Mouse (Mus musculus) C2C12 (cell line): ENCODE results near the gene Copa. TPM values are rescaled to one million over a fixed set of nuclear protein-coding genes. Genes with fewer than 3 reads are reported as not detected.

ENCODE experiments used
- H3K27me3 ChIP-seq: one replicate; pipeline ENCODE4 v1.6.1; 2011; ENCODE audit not compliant: control insufficient read depth, insufficient read depth, insufficient read length
- H3K36me3 ChIP-seq: one replicate; pipeline ENCODE4 v1.6.1; 2011; ENCODE audit not compliant: control insufficient read depth, insufficient read depth
- H3K4me3 ChIP-seq: one replicate; pipeline ENCODE4 v1.5.1; 2011; ENCODE audit warnings: mild to moderate bottlenecking, control low read depth; ENCODE audit not compliant: poor library complexity, insufficient read depth, severe bottlenecking
- H3K79me2 ChIP-seq: one replicate; pipeline ENCODE4 v1.6.1; 2011; ENCODE audit not compliant: control insufficient read depth, insufficient read depth
- H3K79me3 ChIP-seq: one replicate; pipeline ENCODE4 v1.6.1; 2011; ENCODE audit warnings: low read depth, control low read depth
- H3ac ChIP-seq: one replicate; pipeline ENCODE3; 2011; ENCODE audit warnings: low read depth; ENCODE audit not compliant: control insufficient read depth, insufficient read length
- CEBPB ChIP-seq: IDR thresholded peaks from one replicate; pipeline ENCODE4 v1.6.1; 2011; ENCODE audit warnings: low read depth, mild to moderate bottlenecking, control low read depth, moderate library complexity
- CTCF ChIP-seq: IDR thresholded peaks from one replicate; pipeline ENCODE4 v1.5.1; 2011; ENCODE audit not compliant: control insufficient read depth, insufficient read depth, insufficient read length
- FOSL1 ChIP-seq: IDR thresholded peaks from one replicate; pipeline ENCODE4 v1.8.0; 2011; ENCODE audit warnings: mild to moderate bottlenecking, low read length; ENCODE audit not compliant: poor library complexity, insufficient read depth, severe bottlenecking
- MAX ChIP-seq: IDR thresholded peaks from one replicate; pipeline ENCODE4 v1.6.1; 2011; ENCODE audit warnings: mild to moderate bottlenecking, control low read depth
- MYOD1 ChIP-seq: IDR thresholded peaks from one replicate; pipeline ENCODE4 v1.6.1; 2011; ENCODE audit warnings: low read depth; ENCODE audit not compliant: control insufficient read depth, insufficient read length
- MYOG ChIP-seq: IDR thresholded peaks from one replicate; pipeline ENCODE4 v1.6.1; 2011; ENCODE audit not compliant: control insufficient read depth, insufficient read length; ENCODE audit errors: extremely low read depth
- USF1 ChIP-seq: IDR thresholded peaks from one replicate; pipeline ENCODE4 v1.6.1; 2011; ENCODE audit warnings: low read depth, mild to moderate bottlenecking, control low read depth, moderate library complexity
- long read RNA-seq, 2 experiments: library from polyadenylated mRNA; unstranded; transcript quantifications; one replicate each; pipeline ENCODE4 v2.0.0; 2019 to 2020
- polyA plus RNA-seq: library from polyadenylated mRNA; unstranded; fragments of >200 nt; fragmentation: generic; extraction: Trizol; gene quantifications from one replicate; pipeline ENCODE4 v1.2.1, GENCODE M21; 2012; ENCODE audit warnings: missing spikeins

The Copa gene
- 113 TPM for polyA plus RNA-seq
- long read RNA-seq, experiment 1, full-length matches to known transcripts, result 45 of 77 reads
- long read RNA-seq, experiment 1, partial matches to known transcripts, result 25 of 77 reads
- long read RNA-seq, experiment 1, other reads (novel, unspliced or antisense), result 7 of 77 reads
- long read RNA-seq, experiment 2, full-length matches to known transcripts, result 1,131 of 1,252 reads
- long read RNA-seq, experiment 2, partial matches to known transcripts, result 54 of 1,252 reads
- long read RNA-seq, experiment 2, other reads (novel, unspliced or antisense), result 67 of 1,252 reads

DNA sequence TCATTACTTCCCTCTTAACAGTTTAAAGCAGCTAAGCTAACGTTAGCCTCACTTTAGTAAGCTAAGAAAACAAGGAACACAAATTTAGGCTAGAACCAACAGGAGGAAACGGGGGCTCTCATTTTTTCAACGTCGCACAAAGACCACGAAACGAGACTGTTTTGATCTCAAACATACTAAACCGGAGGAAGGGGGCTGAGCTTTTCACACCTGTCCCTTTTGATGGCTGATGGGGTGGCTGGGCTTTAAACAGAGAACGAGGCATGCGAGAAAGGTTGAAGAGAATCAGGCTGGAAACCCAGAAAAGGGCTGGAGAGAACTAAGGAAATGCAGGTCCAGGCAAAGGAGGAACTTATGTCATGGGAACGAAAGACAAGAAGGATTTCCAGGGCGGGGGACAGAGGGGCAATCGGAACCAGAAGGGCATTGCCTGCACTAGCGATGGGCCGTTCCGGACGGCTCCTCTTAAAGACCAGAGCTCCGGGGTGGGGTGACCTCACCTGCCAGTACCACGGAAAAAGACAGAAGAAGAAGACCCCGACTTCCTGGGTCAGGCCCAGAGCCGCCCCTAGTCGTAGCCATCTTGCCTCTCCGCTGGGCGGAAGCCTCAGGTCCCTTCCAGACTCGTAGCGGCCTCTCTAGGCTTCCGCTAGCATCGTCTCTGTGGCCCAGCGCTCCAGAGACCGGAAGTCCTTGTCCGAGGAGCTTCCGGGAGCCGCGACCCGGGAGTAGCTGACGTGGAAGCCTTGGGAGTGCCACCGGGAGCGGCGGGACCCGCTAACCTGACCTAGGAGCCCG is at the start of gene Copa, which contains the start of gene Ncstn:
Copa (plus strand) TSS at position 429 of the 798 bp plus-strand sequence.
Ncstn (minus strand) TSS at position 695 of the 798 bp plus-strand sequence.
- H3K36me3 ChIP-seq, result peaks cover 19% of the 10 kb centered on the region

DNA sequence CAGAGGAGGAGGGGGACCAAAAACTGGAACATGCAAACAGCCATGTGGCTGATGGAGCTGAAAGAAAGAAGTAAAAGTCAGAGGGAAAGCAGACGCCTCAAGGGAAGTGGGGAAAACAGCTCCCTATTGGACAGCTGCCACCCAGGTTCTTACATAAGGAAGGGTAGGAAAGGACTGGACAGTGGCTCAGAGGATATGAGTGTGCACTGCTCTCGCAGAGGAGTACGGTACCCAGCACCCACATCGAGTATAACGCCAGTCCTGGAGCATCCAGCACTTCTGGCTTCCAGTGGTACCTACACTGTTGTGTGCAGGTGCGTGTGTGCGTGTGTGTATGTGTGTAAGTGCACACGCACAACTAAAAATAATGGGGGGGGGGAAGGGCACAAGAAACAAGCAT is 35.9 kb upstream of the Copa start:
- Histone ChIP-seq H3K79me2 (no peaks in the 10 kb centered on the region), H3K79me3 (no peaks in the 10 kb centered on the region), H3K27me3 (no peaks in the 10 kb centered on the region), H3ac (no peak overlapping the region), H3K4me3 (no peak overlapping the region), H3K36me3 (no peaks in the 10 kb centered on the region)
- TF ChIP-seq CTCF (no peak), MAX (no peak), FOSL1 (no peak), MYOG (no peak), CEBPB (no peak), USF1 (no peak), MYOD1 (no peak)

More for the DNA sequence above, at the start of gene Copa, which contains the start of gene Ncstn:
- no peak for TF ChIP-seq MYOG
- no peak for TF ChIP-seq USF1
- no peak for TF ChIP-seq FOSL1
- no peak for TF ChIP-seq MAX
- no peak for TF ChIP-seq MYOD1
- no peak for TF ChIP-seq CTCF
- TF ChIP-seq CEBPB, result no peak
- Histone ChIP-seq H3K27me3 (no peaks in the 10 kb centered on the region), H3K79me2 (peaks cover 84% of the 10 kb centered on the region), H3ac (peak within 1 kb of the TSS; percentile 100), H3K4me3 (peak within 1 kb of the TSS; percentile 96), H3K79me3 (peaks cover 53% of the 10 kb centered on the region)

DNA sequence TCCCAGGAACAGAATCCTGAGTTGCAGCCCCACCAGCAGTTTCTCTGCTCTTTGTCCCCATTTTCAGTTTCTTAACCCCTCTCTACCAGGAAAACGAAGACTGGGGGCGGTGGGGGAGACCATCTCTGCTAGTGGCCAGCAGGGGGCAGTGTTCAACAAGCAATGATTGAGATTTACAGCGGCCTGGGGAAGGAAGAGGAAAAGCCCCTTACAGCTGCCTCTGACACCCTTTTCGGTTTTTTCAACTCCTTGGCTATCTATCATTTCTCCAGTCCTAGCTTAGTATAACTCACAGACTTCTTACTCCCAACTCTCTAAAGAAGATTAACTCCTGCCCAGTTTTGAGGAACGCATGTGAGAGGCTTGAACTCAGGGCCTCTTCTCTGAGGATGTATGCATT is 35.4 kb upstream of the Copa start:
- Histone ChIP-seq H3K36me3 (no peaks in the 10 kb centered on the region), H3K27me3 (no peaks in the 10 kb centered on the region), H3K79me3 (no peaks in the 10 kb centered on the region), H3ac (no peak overlapping the region), H3K79me2 (no peaks in the 10 kb centered on the region), H3K4me3 (no peak overlapping the region)
- TF ChIP-seq CEBPB, result no peak
- TF ChIP-seq MAX, result no peak
- peak; percentile 32 for TF ChIP-seq CTCF
- TF ChIP-seq MYOD1, result no peak
- TF ChIP-seq MYOG, result no peak
- no peak for TF ChIP-seq FOSL1

DNA sequence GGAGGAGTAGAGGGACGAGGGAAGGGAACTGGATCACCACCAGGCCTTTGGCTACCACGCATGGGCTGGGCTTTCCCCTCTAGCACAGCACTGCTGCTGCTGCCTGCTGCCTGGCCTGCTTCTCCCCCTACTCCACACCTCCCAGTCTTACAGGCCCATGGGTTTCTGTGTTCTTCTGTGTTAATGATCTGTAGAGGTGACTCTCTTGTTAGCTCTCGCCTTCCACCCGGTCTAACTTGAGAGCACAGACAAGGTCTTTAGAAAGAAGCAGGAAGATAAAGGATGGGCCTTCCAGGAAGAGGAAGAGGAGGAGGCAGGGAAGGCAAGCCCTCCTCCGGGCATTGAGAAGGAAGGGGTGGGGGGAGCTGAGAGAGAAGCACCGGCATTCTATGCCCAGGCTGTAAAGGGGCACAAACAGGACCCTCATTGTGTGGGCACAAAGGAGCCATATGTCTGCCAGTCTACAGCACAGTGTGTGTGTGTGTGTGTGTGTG is 34.0 kb upstream of the Copa start:
- H3ac ChIP-seq, result no peak overlapping the region
- H3K79me2 ChIP-seq, result no peaks in the 10 kb centered on the region
- no peak overlapping the region for H3K4me3 ChIP-seq
- TF ChIP-seq CTCF, result no peak
- no peak for TF ChIP-seq CEBPB
- TF ChIP-seq USF1, result no peak
- no peak for TF ChIP-seq FOSL1
- TF ChIP-seq MYOD1, result no peak
- TF ChIP-seq MYOG, result no peak
- TF ChIP-seq MAX, result no peak
- H3K27me3 ChIP-seq, result no peaks in the 10 kb centered on the region
- H3K36me3 ChIP-seq, result no peaks in the 10 kb centered on the region
- no peaks in the 10 kb centered on the region for H3K79me3 ChIP-seq

DNA sequence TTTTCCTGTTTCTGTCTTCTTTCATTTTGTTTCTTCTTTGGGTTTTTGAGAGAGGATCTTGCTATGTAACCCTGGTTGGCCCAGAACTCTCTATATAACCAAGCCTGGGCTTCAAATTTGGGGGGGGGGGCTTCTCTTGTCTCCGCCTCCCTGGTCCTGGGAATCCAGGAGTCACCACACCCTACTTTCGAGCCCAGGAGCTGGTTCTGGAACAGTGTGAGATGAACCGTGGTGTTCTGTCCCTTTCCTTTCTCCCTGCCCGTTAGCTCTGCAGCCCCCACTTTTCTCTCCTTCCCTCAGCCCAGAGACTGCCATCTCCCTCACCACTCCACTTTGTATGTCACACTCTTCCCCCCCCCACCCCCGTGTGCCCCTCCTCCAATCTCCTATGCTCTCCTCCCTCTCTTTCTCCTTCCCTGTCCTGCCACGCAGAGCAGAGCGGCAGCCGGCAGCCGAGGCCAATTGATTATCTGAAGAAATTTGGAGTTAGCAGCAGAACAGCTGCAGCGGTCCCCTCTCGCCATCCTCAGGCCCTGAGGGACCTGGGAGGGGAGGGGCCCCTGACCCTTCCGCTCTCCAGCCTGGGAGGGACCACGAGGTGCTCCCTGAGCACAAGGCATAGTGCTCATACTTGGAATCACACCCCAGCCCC is 33.1 kb upstream of the Copa start:
- H3K4me3 ChIP-seq, result no peak overlapping the region
- TF ChIP-seq USF1 (no peak), MYOD1 (no peak), MAX (no peak), CEBPB (no peak), FOSL1 (no peak), CTCF (no peak), MYOG (no peak)
- no peaks in the 10 kb centered on the region for H3K79me3 ChIP-seq
- H3ac ChIP-seq, result peak overlapping the region; percentile 18
- H3K36me3 ChIP-seq, result no peaks in the 10 kb centered on the region
- H3K27me3 ChIP-seq, result no peaks in the 10 kb centered on the region
- no peaks in the 10 kb centered on the region for H3K79me2 ChIP-seq
